Mouse (Mus musculus) mesoderm, embryonic 11.5 days (tissue): ENCODE results near the gene Ifi205.

Experiments
- DNase-seq: peaks from one replicate; pipeline ENCODE4 v3.0.0-alpha.2; 2012; ENCODE audit warnings: low read depth, low spot score

The Ifi205 gene

DNA sequence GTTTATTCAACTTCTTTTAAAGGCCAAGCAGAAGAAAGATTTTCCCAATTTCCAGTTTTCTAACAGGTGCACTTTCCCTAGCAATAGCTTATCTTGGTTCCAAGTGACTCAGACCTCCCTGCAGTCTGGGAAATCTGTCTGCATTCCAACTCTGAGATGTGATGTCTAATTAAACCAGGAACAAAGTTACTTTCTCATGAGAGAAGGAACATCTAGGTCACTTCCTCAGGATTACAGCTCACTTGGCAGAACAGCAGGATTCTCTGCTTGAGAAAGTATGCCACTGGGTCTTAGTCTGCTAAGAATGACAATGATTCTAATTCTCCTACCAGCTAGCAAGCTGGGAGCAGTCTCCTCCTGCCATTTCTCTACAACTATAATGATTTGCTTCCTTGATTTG is 58.5 kb downstream of the Ifi205 start:
- DNase-seq = no peak
